Mouse (Mus musculus) thymus, postnatal 14 days (tissue): ENCODE measurements around the gene BC034090.

Experiments
- DNase-seq: peaks from one replicate; pipeline ENCODE4 v3.0.0; 2021

The BC034090 gene

GRCm38 (mm10) chr1:155241701-155242487 lies 2.4 kb downstream of the BC034090 start:
- DNase-seq, result no peak

GRCm38 (mm10) chr1:155239962-155240717 lies 4.1 kb downstream of the BC034090 start:
- no peak for DNase-seq

DNA sequence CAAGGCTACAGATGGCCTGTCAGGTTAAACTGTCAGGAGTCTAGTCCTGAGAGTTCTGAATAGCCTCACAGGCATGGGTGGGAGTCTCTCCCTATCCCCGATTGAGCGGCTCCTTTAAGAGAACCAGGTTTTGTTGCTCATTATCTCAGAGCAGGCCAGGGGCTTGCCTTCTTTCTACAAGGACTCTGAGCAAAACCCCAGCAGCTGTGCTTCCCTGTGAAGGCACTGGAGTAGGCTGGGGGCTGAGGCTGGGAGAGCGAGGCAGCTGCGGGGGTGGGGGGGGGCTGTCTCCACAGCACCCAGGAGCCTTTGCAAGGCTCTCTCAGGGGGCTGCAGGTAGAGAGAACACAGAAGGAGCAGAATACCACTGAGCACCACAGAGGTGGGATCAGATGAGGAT lies 5.1 kb downstream of the BC034090 start:
- no peak for DNase-seq

- no peak for DNase-seq
These were observed 6.1 kb downstream of the BC034090 start for GRCm38 (mm10) chr1:155238126-155238525.

DNA sequence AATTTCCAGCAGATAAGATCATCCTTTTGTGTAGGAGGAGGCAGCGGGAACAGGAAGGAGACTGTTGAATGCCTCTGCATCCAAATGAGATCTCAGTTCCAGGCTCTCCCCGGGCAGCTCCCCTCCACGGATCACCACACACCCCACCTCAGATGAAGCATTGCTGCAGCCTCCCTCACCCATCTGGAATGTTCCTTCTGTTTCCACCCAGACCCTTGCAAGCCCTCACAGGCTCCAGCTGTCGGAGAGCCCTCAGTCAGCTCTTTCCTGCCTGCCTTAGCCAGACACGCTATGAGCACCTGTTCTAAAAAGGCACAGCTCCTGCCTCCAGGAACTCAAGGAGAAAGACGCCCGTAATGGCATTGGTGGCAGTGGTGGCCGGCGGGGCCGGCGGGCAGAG lies 6.9 kb downstream of the BC034090 start:
- no peak for DNase-seq

DNA sequence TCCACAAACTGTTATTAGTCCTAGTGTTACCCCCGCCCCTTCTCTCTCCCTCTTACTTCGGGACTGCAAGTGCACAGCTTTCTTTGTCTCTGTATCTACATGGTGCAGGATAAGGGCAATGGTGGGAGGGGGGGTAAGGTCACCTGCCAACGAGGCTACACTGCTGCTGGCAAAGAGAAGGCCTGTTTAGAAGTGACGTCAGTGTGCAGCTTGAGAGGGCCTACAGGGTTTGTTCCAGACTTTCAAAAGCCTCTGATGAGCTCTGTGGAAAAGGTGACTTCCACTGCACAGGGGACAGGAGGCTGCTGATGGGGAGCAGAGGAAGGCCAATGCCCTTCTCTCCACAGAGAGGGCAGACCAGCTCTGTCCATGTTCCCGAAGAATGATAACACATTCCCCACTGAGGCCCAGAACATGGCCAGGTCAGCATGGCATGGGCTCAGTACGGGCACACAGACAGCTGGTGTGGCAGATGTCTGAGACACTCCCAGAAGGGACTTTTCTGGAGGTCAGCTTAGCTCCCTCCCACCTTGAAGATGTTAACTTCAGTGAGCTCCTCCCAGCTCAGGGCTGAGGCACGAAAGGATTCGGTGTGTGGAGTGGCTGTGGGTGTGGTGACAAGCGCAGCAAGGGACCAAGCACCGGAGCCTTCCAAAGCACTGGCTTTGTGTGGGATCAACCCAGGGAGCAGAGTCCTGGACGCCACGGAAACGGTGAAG lies 7.8 kb downstream of the BC034090 start:
- no peak for DNase-seq

DNA sequence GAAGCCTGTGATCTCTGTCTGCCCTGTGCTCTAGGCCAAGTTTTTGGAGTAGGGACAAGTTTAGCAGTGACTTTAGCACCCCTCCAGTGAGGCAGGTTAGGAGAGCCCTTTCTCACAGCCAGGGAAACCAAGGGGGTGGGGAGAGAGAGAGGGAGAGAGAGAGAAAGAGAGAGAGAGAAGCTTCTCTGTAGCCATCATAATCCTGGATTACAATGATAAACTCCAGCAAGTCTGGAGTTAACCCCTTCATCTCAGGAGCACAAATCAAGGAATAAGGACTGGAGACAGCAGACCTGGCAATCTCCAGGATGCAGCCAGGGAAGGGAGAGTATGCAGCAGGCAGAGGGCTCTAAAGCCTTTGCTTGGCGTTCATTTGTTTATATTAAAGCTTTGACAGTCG lies 8.6 kb downstream of the BC034090 start:
- DNase-seq, result no peak

DNA sequence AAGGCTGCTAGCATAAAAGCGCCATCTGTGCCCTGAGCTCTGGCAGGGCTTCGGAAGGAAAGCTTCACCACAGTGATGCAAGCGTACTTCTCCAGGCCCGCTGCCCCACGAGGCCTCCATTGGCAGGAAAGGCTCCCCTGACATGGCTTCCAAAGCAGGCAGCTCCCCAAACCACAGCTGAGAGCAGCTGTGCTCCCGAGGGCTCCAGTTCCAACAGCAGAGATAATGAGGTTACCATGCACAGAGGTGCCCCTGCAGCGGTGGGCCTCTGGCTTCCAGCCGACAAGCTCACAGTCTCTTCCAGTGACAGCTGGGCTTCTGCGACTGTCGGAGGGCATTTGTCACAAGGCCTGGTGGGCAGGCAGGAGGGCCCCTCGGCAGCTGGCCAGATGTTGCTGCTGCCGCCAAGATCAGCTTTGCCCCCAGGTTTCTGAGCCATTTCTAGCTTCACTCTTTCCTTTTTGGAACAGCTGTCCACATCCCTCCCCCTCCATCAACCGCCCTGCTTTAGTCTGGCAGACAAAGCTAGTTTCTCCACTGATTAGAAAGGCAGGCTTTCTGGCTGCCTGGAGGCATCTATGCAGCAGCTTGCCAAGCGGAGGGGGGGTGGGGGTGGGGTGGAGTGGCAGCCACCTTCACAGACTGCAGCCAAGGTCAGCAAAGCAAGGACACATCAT lies 10.2 kb downstream of the BC034090 start:
- DNase-seq, result peak; percentile 73

- no peak for DNase-seq
These were observed 10.9 kb downstream of the BC034090 start for GRCm38 (mm10) chr1:155233378-155233777.

- no peak for DNase-seq
These were observed 11.5 kb downstream of the BC034090 start for GRCm38 (mm10) chr1:155232786-155233185.

- no peak for DNase-seq
These were observed 11.9 kb downstream of the BC034090 start for GRCm38 (mm10) chr1:155232385-155232784.

DNA sequence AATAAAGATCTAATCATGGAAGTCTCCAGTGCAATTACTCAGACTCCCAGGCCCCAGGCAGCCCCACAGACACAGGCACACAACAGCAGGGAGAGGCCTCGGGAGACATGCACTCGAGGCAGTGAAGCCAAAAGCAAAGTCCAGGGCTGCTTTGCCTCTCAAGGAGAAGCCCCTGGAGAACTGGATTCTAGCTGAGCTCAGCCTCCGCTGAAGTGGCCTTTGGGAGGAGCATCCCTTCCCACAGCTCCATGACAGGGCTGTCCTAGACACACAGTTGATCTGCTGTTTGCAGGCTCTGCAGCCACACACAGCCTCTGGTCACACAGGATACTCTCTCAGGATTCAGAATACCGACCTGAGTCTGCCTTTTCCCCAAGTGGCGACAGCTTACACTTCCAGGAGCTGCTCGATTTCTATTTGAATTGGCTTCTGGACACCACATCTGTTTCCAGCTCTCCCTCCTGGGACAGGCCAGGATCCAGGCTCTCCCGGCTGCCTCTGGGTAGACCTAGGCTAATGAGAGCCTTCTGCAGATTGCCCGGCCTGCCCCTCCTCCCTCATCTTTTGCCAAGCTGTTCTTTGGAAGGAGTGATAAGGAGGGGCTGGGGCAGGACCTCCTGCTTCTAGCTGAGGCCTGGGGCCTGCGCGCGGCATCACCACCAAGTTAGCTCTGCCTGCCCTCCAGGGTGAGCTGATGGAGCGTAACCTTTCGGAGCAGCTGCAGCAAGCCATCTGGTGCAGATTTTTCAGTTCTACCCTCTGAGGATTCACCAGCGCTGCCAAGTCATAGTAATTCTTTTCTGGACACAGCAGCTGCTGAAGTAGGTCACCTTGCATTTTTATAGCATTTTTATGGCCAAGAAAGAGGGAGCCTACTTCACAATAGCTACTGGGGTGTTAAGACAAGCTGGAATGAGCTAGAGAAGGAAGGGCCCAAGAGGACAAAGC lies 14.5 kb downstream of the BC034090 start:
- no peak for DNase-seq

- peak; percentile 87 for DNase-seq
These were observed 20.2 kb downstream of the BC034090 start for GRCm38 (mm10) chr1:155223849-155224554.

- DNase-seq, result peak; percentile 58
These were observed 21.2 kb downstream of the BC034090 start for GRCm38 (mm10) chr1:155223036-155223435.

- DNase-seq, result peak; percentile 43
These were observed 22.1 kb downstream of the BC034090 start for GRCm38 (mm10) chr1:155222101-155222669.

DNA sequence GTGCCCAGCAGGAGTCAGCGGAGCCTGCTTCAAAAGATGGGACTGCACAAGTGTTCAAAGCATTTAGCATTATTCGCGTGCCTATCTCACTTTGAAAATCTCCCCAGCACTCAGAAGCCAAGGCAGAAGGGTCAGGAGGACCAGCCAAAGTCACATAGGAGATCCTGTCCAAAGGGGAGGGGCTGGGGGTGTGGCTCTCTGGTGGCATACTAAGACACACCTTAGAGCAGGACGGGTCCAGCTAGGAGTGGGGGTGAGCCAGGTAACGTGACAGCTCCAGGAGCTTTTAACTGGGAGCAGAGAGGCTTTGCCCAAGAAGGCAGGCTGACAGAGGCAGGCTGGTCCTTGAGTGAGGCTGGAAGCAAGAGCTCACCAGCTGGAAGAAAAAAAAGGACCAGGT lies 25.3 kb downstream of the BC034090 start:
- DNase-seq, result no peak

DNA sequence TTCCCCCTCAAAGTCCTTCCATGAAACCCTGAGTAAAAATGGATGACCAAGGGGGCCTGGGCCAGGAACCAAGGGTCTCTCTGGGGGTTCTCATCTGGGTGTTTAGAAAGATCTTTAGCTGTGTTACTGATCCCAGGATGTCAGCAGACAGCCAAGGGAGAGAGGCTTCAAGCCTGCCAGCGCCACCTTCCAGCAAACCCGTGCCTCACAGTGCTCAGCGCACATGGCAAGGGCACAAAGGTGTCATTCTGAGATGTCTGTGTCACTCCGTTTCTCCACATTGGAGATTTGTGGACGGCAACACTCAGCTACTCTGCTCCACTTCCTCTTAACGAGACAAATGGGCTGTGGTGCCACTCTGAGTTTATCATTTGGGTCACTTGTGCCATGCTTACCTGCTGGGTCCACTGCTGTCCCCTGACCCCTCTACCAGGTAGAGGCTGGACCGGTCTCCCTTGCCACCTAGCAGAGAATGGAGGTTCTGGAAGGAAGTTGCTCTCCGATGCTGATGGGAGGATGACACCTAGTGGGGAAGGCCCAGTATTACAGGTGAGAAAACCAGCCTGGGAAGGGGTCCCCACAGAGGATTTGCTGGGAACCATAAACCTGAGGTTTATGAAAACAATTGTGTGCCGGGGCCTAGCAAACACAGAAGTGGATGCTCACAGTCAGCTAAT lies 26.2 kb downstream of the BC034090 start:
- DNase-seq, result peak; percentile 78

- DNase-seq, result peak; percentile 37
These were observed 27.4 kb downstream of the BC034090 start for GRCm38 (mm10) chr1:155216844-155217243.

GRCm38 (mm10) chr1:155216313-155216712 lies 27.9 kb downstream of the BC034090 start:
- no peak for DNase-seq
